Mouse (Mus musculus) thymus, adult 2 months (tissue): ENCODE measurements around the gene Camkv.

Experiments
- CTCF ChIP-seq: fragments of 200-500 bp; IDR thresholded peaks from 2 replicates; pipeline ENCODE4 v1.5.1; 2012; ENCODE audit warnings: mild to moderate bottlenecking, control low read depth, low read length, moderate library complexity, borderline replicate concordance; ENCODE audit not compliant: control insufficient read depth, poor library complexity, insufficient read depth; ENCODE audit errors: extremely low read depth
- POLR2A ChIP-seq: fragments of 200-500 bp; IDR thresholded peaks from 2 replicates; pipeline ENCODE4 v1.6.1; 2012; ENCODE audit warnings: mild to moderate bottlenecking, low read length, control low read depth, moderate library complexity; ENCODE audit not compliant: control insufficient read depth, poor library complexity, insufficient read depth; ENCODE audit errors: extremely low read depth

DNA sequence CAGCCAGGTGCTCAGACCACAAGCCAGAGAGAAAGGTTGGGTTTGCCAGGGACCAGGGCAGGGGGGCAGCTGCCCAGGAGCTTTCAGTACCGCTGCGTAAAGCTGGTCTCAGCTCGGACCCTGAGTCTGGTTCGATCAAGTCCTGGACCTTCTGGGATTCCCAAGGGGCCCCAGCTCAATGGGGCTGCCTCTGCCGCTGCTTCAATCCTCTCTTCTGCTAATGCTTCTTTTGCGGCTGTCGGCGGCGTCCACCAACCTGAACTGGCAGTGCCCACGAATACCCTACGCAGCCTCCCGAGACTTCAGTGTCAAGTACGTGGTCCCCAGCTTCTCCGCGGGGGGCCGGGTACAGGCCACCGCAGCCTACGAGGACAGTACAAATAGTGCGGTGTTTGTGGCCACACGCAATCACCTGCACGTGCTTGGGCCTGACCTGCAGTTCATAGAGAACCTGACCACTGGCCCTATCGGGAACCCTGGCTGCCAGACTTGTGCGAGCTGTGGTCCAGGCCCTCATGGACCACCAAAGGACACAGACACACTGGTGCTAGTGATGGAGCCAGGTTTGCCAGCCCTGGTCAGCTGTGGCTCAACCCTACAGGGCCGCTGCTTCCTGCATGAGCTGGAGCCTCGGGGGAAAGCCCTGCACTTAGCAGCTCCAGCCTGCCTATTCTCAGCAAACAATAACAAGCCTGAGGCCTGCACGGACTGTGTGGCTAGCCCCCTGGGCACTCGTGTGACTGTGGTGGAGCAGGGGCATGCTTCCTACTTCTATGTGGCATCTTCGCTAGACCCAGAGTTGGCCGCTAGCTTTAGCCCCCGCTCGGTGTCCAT is 28.3 kb upstream of the Camkv start:
- no peak for TF ChIP-seq CTCF
- TF ChIP-seq POLR2A, result no peak
